Mouse (Mus musculus) olfactory bulb, adult 2 months (tissue): ENCODE measurements around the gene Pde1a.

ENCODE experiments used
- CTCF ChIP-seq: fragments of 200-500 bp; IDR thresholded peaks from 2 replicates; pipeline ENCODE4 v1.5.1; 2012; ENCODE audit warnings: low read depth, mild to moderate bottlenecking, low read length, moderate library complexity; ENCODE audit not compliant: insufficient read depth
- POLR2A ChIP-seq: fragments of 200-500 bp; IDR thresholded peaks from 2 replicates; pipeline ENCODE4 v1.6.1; 2012; ENCODE audit warnings: mild to moderate bottlenecking, low read depth, low read length, moderate library complexity; ENCODE audit not compliant: insufficient read depth

DNA sequence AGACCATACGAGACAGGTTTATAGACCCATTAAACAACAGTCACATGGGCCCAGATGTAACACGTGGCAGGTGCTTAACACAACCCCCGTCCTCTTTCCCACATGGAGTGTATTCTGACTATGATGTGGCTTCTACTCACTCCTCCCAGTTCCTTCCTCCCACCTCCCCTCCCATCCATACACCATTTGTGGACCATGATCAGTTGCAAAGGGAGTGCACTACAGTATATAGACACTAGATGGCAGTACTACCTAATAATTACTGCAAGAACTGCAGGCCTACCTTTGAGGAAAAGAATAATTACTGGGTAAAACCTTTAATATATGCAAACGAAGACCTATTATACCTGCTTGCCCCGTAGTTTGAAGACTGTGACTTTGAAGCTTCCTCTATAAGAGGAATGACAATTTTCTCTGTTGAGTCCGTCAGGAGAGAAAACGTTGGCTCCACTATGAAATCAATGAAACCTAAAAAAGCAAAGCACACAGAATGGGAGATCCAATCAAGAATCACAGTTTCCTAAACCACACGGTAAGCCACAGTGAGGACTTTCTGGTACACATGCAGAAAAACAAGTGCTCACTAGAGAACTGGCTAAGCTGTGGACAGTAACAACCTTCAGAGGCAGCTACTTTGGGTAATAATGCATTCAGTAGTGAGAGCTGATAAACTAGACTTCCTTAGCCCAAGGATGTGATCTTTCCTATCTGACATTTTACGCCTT lies 263.8 kb downstream of the Pde1a start:
- TF ChIP-seq CTCF (no peak), POLR2A (no peak)
